Mouse (Mus musculus): ENCODE results near the gene Tcirg1. TPM values are rescaled to one million over a fixed set of nuclear protein-coding genes. Genes with fewer than 3 reads are reported as not detected.

The Tcirg1 gene
- total RNA-seq (2021) = 10 to 100 TPM; 14.4 to 16.1 TPM
- long read RNA-seq, experiment 1, partial matches to known transcripts = 3 of 8 reads
- long read RNA-seq, experiment 1, other reads (novel, unspliced or antisense) = 0 of 8 reads
- long read RNA-seq, experiment 2, transcript Tcirg1-201 (20 exons, 2,688 nt) = major isoform, 7 of 11 reads
- long read RNA-seq, experiment 2, partial matches to known transcripts = 3 of 11 reads
- long read RNA-seq, experiment 2, other reads (novel, unspliced or antisense) = 1 of 11 reads

DNA sequence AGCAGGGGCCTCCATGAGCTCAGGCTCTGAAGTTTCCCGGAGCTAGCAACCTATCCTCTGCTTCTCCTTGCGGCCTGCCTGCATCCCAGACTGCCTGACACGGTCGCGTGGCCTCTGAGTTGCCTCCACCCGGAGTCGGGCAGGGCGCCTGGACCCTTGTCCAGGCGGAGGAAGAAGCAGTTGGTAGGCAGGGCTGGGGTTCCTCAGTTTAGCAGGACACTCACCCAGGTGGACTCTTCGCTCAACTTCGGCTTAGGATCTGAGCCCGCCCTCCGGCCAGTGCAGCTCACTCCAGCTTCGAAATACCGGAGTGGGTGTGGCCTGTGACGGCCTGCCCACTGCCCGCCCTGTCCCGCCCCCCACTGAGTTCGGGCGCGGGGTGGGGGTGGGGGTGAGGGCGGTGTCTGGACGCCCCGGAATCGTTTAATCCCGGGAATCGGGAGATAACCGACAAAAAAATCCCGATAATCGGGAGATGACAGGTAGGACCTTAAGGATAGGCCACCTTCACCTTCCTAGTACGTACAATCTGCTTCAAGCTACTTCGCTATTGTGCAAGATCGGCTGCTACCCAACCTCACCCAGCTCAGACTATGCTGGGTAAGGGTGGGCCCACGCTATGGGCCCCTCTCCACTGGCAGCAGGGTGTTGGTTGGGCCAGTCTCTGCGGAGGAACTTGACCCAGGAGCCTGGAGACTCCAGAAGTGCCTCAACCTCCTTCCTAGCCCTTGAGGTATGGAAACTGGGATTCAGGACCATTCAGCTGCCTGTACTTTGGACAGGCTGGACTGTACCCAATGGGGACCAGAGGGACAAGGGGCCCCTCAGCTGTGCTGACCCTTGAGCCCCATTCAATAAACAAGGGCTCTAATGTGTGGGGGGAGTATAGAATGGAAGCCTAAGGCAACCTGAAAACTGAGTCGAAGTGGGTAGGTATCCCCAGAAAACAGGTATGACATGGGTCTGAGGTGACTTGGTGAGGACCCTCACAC, at the start of gene Tcirg1:
Gene Tcirg1 (minus strand): TSS at position 339 of the 992 bp plus-strand sequence.
- intact Hi-C loops (cut with DNase I) = loop anchor here (5.0 kb wide), 1 partner anchor 55 kb away; the partner anchor contains the start of gene Chka
- peak in 1 of 2 experiments; percentile 52 for DNase-seq (ENCODE audit: low spot score in 2 of 2)

- no peak for DNase-seq (ENCODE audit: low spot score in 2 of 2)
- intact Hi-C loops (cut with DNase I) = loop anchor here (10.0 kb wide), 1 partner anchor 129 kb away; the partner anchor contains the start of gene Cabp2
These were observed 48.9 kb upstream of the Tcirg1 start for GRCm38 (mm10) chr19:3955804-3956203.

- DNase-seq (ENCODE audit: low spot score in 2 of 2) = no peak
- intact Hi-C loops (cut with DNase I) = loop anchor here (10.0 kb wide), 1 partner anchor 130 kb away; the partner anchor contains the start of gene Cabp2
These were observed 48.1 kb upstream of the Tcirg1 start for GRCm38 (mm10) chr19:3955033-3955432.

DNA sequence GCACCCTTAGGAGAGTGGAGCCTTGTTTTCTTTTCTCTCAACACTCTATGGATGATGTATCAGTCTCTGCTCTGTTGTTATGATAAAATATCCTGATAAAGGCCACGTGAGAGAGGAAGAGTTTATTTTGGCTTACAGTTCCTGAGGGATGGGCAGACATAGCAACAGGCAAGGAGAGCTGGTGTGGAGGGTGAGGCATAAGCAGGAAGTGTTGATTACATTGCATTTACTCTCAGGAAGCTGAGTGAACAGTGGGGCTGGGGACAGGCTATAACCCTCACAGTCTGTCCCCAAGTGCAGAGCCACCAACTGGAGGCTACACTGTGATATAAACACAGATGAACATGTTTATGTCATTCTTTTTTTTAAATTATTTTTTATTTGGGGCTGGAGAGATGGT, 45.2 kb upstream of the Tcirg1 start:
- intact Hi-C loops (cut with DNase I) = loop anchor here (10.0 kb wide), 1 partner anchor 133 kb away; the partner anchor contains the start of gene Cabp2
- no peak for DNase-seq (ENCODE audit: low spot score in 2 of 2)

DNA sequence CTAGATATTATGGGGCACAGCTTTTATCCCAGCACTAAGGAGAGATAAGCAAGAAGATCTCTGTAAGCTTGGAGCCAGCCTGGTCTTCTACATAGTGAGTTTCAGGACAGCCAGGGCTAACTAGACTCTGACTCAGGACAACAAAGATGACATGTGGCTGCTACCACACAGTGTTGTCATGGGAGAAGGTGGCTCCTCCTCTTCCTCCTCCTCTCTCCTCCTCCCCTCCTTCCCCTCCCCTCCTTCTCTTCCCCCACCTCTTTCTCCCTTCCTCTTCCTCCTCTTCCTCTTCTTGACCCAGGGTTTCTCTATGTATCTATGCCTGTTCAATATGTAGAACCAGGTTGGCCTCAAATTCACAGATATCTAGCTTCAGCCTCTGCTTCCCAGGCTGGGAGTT, 44.5 kb upstream of the Tcirg1 start:
- DNase-seq (ENCODE audit: low spot score in 2 of 2) = no peak
- intact Hi-C loops (cut with DNase I) = loop anchor here (10.0 kb wide), 1 partner anchor 133 kb away; the partner anchor contains the start of gene Cabp2

DNA sequence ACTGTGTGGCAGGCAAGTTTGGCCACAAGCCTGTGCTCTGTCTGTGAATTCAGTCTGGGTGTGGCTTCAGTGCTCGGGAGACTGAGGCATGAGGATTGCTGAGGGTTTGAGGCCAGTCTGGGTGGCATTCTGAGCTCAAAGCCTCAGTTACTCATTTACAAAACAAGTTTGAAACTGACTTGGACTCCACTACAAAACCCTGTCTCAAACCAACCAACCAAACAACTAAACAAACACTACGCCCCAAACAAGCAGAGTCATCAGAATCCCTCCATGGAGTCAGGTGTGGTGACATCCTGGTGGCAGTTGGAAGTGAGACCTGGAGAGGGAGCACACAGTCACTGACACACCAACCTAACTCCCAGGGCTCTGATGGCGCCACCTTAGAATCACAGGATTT, 43.4 kb upstream of the Tcirg1 start:
- intact Hi-C loops (cut with DNase I) = loop anchor here (10.0 kb wide), 1 partner anchor 134 kb away; the partner anchor contains the start of gene Cabp2

DNA sequence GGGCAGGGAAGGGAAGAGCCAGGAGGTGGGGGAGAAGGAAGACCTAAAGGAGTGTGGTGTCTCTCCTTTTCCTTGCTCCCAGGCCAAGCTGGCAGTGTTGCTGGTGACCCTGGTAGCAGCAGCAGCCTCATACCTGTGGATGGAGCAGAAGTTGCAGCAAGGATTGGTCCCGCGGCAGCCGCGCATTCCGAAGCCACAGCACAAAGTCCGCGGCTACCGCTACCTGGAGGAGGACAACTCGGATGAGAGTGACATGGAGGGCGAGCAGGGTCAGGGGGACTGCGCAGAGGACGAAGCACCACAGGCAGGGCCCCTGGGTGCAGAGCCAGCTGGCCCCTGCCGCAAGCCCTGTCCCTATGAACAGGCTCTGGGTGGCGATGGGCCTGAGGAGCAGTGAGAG, 41.6 kb upstream of the Tcirg1 start:
- intact Hi-C loops (cut with DNase I) = no loop called here

More for the DNA sequence above, 43.4 kb upstream of the Tcirg1 start:
- DNase-seq (ENCODE audit: low spot score in 2 of 2) = no peak

DNA sequence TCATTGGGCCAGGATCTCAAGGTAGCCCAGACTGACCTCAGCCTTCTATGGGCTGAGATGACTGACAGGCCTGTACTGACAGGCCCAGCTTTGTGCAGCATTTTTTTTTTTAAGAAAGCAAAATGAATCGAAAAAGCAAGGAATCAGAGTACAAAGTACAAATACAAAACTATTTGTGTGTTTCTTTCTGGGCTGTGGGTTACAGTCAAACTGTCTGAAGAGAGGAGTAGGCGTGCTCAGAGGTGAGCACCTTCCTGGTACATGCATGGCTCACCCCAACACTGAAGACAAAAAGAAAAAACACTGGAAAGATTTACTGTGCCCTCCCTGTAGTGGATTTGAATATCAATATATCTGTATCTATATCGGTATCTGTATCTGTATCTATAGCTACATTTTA, 40.9 kb upstream of the Tcirg1 start:
- intact Hi-C loops (cut with DNase I) = loop anchor here (2.0 kb wide), 1 partner anchor 33 kb away; no protein-coding TSS in a partner anchor
- no peak for DNase-seq (ENCODE audit: low spot score in 2 of 2)

More for the DNA sequence above, 41.6 kb upstream of the Tcirg1 start:
- DNase-seq (ENCODE audit: low spot score in 2 of 2) = no peak

- intact Hi-C loops (cut with DNase I) = loop anchor here (1.0 to 2.0 kb wide), 2 partner anchors 34 to 66 kb away; partner anchors contain the start of gene Ndufv1
- peak; percentile 52 to 81 for DNase-seq (ENCODE audit: low spot score in 2 of 2)
These were observed 39.8 kb upstream of the Tcirg1 start for GRCm38 (mm10) chr19:3946715-3947114.

DNA sequence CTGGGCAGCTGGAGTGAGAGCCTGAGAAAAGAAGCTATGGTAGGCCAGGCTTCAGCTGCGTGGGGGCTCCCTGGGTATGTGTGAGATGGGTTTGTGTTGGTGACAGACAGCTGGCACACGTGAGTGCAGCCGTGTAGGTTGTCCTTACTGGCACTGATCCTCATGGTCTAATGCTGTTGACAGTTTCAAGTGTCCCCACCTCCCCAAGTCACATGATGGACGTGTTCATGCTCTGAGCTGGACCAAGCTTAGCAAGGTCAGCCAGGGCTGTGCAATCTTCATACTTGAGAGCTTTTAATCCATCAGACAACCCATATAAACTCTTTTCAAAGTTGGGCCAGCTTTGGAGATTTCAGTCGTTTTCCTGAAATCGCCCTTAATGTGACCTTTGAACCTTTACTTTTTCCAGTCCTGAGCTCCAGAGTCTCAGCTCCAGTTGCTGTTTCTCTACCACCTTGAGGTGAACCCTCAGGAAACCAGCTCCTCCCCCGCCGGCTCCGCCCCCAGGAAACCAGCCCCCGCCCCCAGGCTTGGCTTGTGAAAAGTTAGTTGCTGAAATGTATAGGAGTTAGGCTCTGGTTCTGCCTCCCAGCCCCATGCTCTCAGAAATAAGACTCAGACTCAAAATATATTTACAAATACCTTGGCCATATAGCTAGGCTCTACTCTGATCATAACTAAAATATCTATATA, 39.1 kb upstream of the Tcirg1 start:
- intact Hi-C loops (cut with DNase I) = loop anchor here (1.0 to 2.0 kb wide), 2 partner anchors 35 to 66 kb away; partner anchors contain the start of gene Ndufv1
- DNase-seq (ENCODE audit: low spot score in 2 of 2) = no peak

- intact Hi-C loops (cut with DNase I) = no loop called here
- no peak for DNase-seq (ENCODE audit: low spot score in 2 of 2)
These were observed 36.2 kb upstream of the Tcirg1 start for GRCm38 (mm10) chr19:3942986-3943735.

- intact Hi-C loops (cut with DNase I) = no loop called here
These were observed 35.4 kb upstream of the Tcirg1 start for GRCm38 (mm10) chr19:3942315-3942714.

DNA sequence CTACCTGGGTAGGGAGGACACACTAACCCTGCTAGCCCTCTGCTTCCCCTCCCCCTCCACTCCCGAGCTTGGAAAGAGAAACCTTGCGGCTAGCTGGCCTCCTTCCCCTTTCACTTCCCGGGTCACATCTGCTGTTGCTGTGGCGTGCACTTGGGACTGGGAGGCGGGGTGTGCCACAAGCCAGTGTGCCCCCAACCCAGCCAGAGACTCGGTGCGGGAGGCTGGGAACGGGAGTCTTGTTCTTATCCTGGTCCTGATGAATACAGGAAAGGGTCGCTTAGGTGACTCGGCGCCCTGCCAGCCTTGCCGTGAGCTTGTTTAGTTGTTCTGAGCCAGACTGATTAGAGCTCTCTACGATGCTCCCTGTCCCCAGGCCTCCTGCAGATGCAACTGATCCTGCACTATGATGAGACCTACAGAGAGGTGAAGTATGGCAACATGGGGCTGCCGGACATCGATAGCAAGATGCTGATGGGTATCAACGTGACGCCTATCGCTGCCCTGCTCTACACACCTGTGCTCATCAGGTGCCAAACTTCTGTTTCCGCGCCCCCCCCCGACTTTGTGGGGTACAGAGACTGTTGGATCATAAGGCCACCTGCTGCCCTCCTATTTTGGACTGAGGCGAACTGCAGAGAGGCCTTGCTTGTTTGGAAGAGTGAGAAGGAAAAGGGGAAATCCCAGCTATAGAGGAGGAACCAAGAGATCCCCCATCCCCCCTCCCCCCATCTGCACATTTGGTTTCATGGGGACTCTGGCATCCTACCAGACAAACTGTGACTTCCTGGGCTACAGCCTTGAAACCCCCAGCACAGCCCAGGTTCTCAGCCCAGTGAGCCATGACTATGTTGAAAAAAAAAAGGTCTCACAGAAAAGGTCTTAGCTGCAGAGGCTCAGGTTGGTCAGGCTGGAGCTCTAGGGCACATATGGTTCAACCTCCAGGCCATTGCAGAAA, 29.2 kb upstream of the Tcirg1 start:
- intact Hi-C loops (cut with DNase I) = no loop called here
- DNase-seq (ENCODE audit: low spot score in 2 of 2) = peak; percentile 40 to 50

More at GRCm38 (mm10) chr19:3942315-3942714, 35.4 kb upstream of the Tcirg1 start:
- DNase-seq (ENCODE audit: low spot score in 2 of 2) = no peak

- intact Hi-C loops (cut with DNase I) = no loop called here
- peak; percentile 31 to 52 for DNase-seq (ENCODE audit: low spot score in 2 of 2)
These were observed 28.3 kb upstream of the Tcirg1 start, which contains the start of gene Unc93b1 for GRCm38 (mm10) chr19:3935032-3935895. Gene Unc93b1 (plus strand): TSS chr19:3935186.

GRCm38 (mm10) chr19:3931716-3932115, 24.8 kb upstream of the Tcirg1 start:
- intact Hi-C loops (cut with DNase I) = no loop called here
- DNase-seq (ENCODE audit: low spot score in 2 of 2) = no peak

All from left cerebral cortex, postnatal 14 days (tissue).